ENCODE assay signal across 23 mouse cellular contexts in the genomic region with DNA sequence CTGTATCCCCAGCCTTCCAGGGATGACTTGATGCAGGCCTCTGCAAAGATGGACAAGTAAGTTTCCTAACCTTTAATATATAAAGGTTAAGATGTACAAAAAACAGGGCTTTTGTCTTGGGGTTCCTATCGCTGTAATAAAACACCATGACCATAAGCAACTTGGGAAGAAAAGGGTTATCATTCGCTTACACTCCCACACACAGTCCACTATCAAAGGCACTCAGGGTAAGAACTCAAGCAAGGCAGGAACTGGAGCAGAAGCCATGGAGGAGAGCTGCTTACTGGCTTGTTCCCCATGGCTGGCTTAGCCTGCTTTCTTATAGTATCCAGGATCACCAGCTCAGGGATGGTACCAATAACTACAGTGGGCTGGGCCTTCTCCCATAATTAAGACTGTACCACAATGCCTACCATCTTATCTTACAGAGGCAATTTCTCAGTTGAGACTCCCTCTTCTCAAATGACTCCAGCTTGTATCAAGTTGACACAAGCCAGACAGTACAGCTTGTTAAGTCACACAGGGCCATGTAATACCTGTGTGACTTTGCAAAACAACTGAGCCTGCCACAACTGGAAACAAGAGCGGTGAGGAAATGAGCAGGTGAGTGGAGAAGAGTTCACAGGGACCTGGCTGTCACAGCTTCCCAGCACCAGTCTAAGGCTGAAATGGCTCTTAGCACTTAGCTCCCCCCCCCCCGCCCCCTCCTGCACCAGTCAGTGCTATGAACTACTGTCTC. TPM values are rescaled to one million over a fixed set of nuclear protein-coding genes. Genes with fewer than 3 reads are reported as not detected.
DNase-seq lines count a peak whose midpoint lies in the region; ATAC-seq lines count a peak whose summit lies in the region.
"Had no signal": no experiment of that assay in that cellular context is flagged by ENCODE, and none has a peak within 500 bp of the region (broad histone marks: within the 10 kb centered on the region; RNA-seq: fewer than 3 reads in every experiment).

No protein-coding gene starts in this region.

- intact Hi-C loops in heart, postnatal 10 days (cut with DNase I): no loop called here

- DNase-seq in heart, adult 11 months: peak; percentile 67
- no peak for DNase-seq in heart, postnatal 10 days
- DNase-seq in liver, embryonic 11.5 days (ENCODE audit: low spot score): no peak
- no peak for DNase-seq in liver
- DNase-seq in fat pad, adult 2 months (ENCODE audit: extremely low read depth, low read depth, low spot score): peak; percentile 68
- no peak for DNase-seq in cerebellum, adult 8-10 months
- DNase-seq in ovary, postnatal 36 days (ENCODE audit: low spot score): no peak
- DNase-seq: adrenal gland, postnatal 10 days; B cell, adult 2 months; cerebellum, adult 18-20 months; cerebellum, postnatal 10 days; forebrain, postnatal 0 days; gastrocnemius, postnatal 36 days; heart, adult 2 months had no signal

- H3K9ac ChIP-seq in liver, embryonic 11.5 days (ENCODE audit: low read depth, low read length): no peak overlapping the region
- H3K9ac ChIP-seq: embryonic facial prominence, embryonic 12.5 days; forebrain, embryonic 13.5 days; forebrain, postnatal 0 days; heart, embryonic 15.5 days; hindbrain, embryonic 14.5 days had no signal

- H3K4me2 ChIP-seq in liver, embryonic 11.5 days: no peak overlapping the region
- H3K4me2 ChIP-seq: embryonic facial prominence, embryonic 12.5 days; forebrain, embryonic 13.5 days; heart, embryonic 11.5 days; heart, embryonic 15.5 days; hindbrain, embryonic 14.5 days had no signal

- no peak overlapping the region for H3K27ac ChIP-seq in liver, embryonic 11.5 days (ENCODE audit: low read depth, low read length)
- H3K27ac ChIP-seq: embryonic facial prominence, embryonic 12.5 days; forebrain, embryonic 13.5 days; heart, adult 2 months; heart, embryonic 15.5 days; hindbrain, embryonic 10.5 days; hindbrain, embryonic 14.5 days had no signal

- ATAC-seq in liver, embryonic 11.5 days (replicated peaks; ENCODE audit: low FRiP score): peak; percentile 58
- ATAC-seq in megakaryocyte progenitor cell, adult 5-6 weeks (replicated peaks; ENCODE audit: poor library complexity): peak; percentile 42; the same call in 1 of the 2 replicates
- ATAC-seq: CD4-positive, CD25-positive, alpha-beta regulatory T cell, adult 4 months; forebrain, embryonic 13.5 days; forebrain, postnatal 0 days had no signal

- H3K27me3 ChIP-seq in liver, embryonic 11.5 days (replicated peaks; ENCODE audit: control insufficient read depth, insufficient read depth, low read length): no peaks in the 10 kb centered on the region
- H3K27me3 ChIP-seq: embryonic facial prominence, embryonic 12.5 days; forebrain, embryonic 13.5 days; heart, embryonic 15.5 days had no signal

- H3K4me3 ChIP-seq in liver, embryonic 11.5 days (ENCODE audit: low read depth, low read length): no peak overlapping the region
- H3K4me3 ChIP-seq: embryonic facial prominence, embryonic 12.5 days; forebrain, embryonic 13.5 days; heart, adult 2 months; heart, embryonic 15.5 days; hindbrain, embryonic 10.5 days had no signal

- H3K36me3 ChIP-seq in liver, embryonic 11.5 days (ENCODE audit: control insufficient read depth, insufficient read depth, low read length): peaks cover 6% of the 10 kb centered on the region; the same call in 1 of the 2 replicates

- H3K4me1 ChIP-seq in liver, embryonic 11.5 days (replicated peaks; ENCODE audit: control insufficient read depth, insufficient read depth, low read length): peaks cover 5% of the 10 kb centered on the region; the same call in 1 of the 2 replicates
- H3K4me1 ChIP-seq: embryonic facial prominence, embryonic 12.5 days; heart, embryonic 15.5 days had no signal

- 78% methylated on average over 4 of the region's 4 CpGs for whole genome bisulfite sequencing in liver, embryonic 11.5 days

- no peaks in the 10 kb centered on the region for H3K9me3 ChIP-seq in liver, embryonic 11.5 days (ENCODE audit: control insufficient read depth, low read length)
- H3K9me3 ChIP-seq: embryonic facial prominence, embryonic 12.5 days; forebrain, embryonic 13.5 days; G1E; heart, embryonic 15.5 days; hindbrain, embryonic 10.5 days had no signal

RNA-seq across cellular contexts. Expression of a gene that starts 48.3 kb away (rescaled TPM):
- 10 to 100 TPM; 35.9 to 36.9 TPM for total RNA-seq in heart, postnatal 10 days (2021)
- polyA plus RNA-seq in liver, embryonic 11.5 days (2014; fragmentation: Nextera tagmentation; extraction: Ambion mirVana): 43.2 and 49.9 TPM in 2 replicates
- total RNA-seq in megakaryocyte progenitor cell, adult 5-6 weeks (2015): 39.1 and 41.1 TPM in 2 replicates
- total RNA-seq in megakaryocyte progenitor cell, adult 5-6 weeks (2017): 51.9 and 52.0 TPM in 2 replicates

Comparison
In these comparisons a context has a peak if more than half of its experiments do, and no peak if none do; other contexts are left out.
1. DNase-seq: peak in heart, adult 11 months (single experiment) and fat pad, adult 2 months (single experiment); none in heart, postnatal 10 days (0 of 2), liver, embryonic 11.5 days (single experiment), liver (single experiment), cerebellum, adult 8-10 months (single experiment) and ovary, postnatal 36 days (single experiment).